Mouse (Mus musculus) stomach, embryonic 16.5 days (tissue): ENCODE measurements around the gene Mapkapk2. TPM values are rescaled to one million over a fixed set of nuclear protein-coding genes. Genes with fewer than 3 reads are reported as not detected.
A peak's percentile ranks its signal among the peaks of the same experiment; 100 is the strongest.

Source experiments
- ATAC-seq: fragments of 200-750 bp; cut with Nextera tagmentation; 2 replicates; pipeline ENCODE4 v1.8.0; 2017; ENCODE audit warnings: moderate number of reproducible peaks, moderate TSS enrichment; ENCODE audit not compliant: insufficient read depth, low FRiP score
- H3K27ac ChIP-seq: fragments of 300-500 bp; sonication (generic); 2 replicates; pipeline ENCODE4 v1.5.1; 2014; ENCODE audit warnings: low read length
- H3K27me3 ChIP-seq: fragments of 300-500 bp; sonication (generic); 2 replicates; pipeline ENCODE4 v1.6.1; 2014; ENCODE audit warnings: low read length, control low read depth, mixed read lengths; ENCODE audit not compliant: control insufficient read depth, insufficient read depth
- H3K36me3 ChIP-seq: fragments of 300-500 bp; sonication (generic); 2 replicates; pipeline ENCODE4 v1.6.1; 2014; ENCODE audit warnings: low read length; ENCODE audit not compliant: control insufficient read depth, insufficient read depth
- H3K4me1 ChIP-seq: fragments of 300-500 bp; sonication (generic); 2 replicates; pipeline ENCODE4 v1.6.1; 2014; ENCODE audit warnings: low read length, control low read depth, mixed read lengths; ENCODE audit not compliant: control insufficient read depth, insufficient read depth
- H3K4me2 ChIP-seq: fragments of 300-500 bp; sonication (generic); 2 replicates; pipeline ENCODE4 v1.6.1; 2014; ENCODE audit warnings: low read depth, low read length, mixed read lengths
- H3K4me3 ChIP-seq: fragments of 300-500 bp; sonication (generic); replicated peaks from 2 replicates; pipeline ENCODE4 v1.5.1; 2014; ENCODE audit warnings: mild to moderate bottlenecking, low read length
- H3K9ac ChIP-seq: fragments of 300-500 bp; sonication (generic); 2 replicates; pipeline ENCODE4 v1.6.1; 2014; ENCODE audit warnings: low read length
- H3K9me3 ChIP-seq: fragments of 300-500 bp; sonication (generic); replicated peaks from 2 replicates; pipeline ENCODE4 v1.6.1; 2016; ENCODE audit warnings: low read length, control low read depth; ENCODE audit not compliant: control insufficient read depth
- WGBS: fragments of 180-500 bp; shearing (Covaris S2); extraction: QIAGEN DNeasy Blood & Tissue Kit; methylation state at CpG from one replicate; pipeline ENCODE4 v1.1.7; 2014; 5-methylcytosine and 5-hydroxymethylcytosine counted together
- polyA plus RNA-seq: library from polyadenylated mRNA; unstranded; fragments of >200 nt; fragmentation: Nextera tagmentation; extraction: Ambion mirVana; gene quantifications from 2 replicates; pipeline ENCODE4 v1.2.1, GENCODE M21; 2015

Gene Mapkapk2
- polyA plus RNA-seq, 1 experiment from 2014 or later, result 16.6 TPM

DNA sequence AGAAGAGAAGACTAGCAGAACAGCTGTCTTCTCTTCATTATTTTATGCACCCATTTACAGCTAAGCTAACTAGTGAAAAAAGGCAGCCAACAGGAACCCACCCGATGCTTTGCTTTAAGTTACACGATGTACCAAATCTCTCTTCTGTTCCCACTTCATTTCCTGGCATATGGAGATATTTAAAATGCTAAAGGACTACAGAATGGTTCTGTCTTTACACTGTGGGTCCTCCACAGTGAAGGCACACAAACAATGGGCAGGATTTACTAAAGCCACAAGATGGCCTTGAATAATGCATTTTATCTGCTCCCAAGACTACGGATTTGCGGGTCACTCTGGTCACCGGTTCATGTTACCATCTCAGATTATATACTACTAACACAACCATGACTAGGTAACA, 39.5 kb upstream of the Mapkapk2 start:
- Histone ChIP-seq H3K4me2 (peak overlapping the region; percentile 23), H3K4me3 (peak overlapping the region; percentile 86; the same call in 1 of the 2 replicates), H3K9ac (no peak overlapping the region), H3K9me3 (no peaks in the 10 kb centered on the region), H3K36me3 (no peaks in the 10 kb centered on the region), H3K27ac (no peak overlapping the region), H3K27me3 (no peaks in the 10 kb centered on the region), H3K4me1 (0 out of 2 replicates have a peak, but pooled peaks cover 5% of the 10 kb centered on the region)
- no peak for ATAC-seq
- WGBS, result 22% methylated on average over 5 of the region's 5 CpGs

DNA sequence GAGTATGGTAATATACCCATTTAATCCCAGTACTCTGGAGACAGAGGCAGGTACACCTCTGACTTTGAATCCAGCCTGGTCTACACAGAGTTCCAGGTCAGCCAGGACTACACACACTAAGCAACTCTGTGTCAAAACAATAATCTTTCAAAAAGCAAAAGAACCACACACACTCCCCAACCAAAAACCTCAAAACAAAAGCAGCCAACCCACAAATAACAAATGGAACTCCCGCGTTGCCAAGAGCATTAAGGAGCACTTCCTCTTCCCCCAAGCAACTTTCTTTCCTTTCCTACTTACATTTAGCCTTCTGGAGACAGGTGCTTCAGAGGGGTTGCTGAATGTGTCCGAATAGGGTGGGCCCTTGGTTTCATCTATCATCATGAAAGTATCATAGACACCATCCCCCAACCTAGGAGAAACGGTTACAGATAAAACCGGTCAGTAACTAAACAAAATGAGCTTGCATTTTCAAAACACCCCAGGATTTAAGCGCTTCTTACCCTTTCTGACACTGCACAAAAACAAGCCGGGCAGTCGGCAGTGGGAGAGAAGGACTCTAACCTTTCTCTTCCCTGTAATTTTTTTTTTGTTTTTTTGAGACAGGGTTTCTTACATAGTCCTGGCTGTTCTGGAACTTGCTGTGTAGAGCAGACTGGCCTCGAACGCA, 38.5 kb upstream of the Mapkapk2 start:
- Histone ChIP-seq H3K4me3 (no peak overlapping the region), H3K36me3 (no peaks in the 10 kb centered on the region), H3K4me1 (0 out of 2 replicates have a peak, but pooled peaks cover 5% of the 10 kb centered on the region), H3K9ac (0 out of 2 replicates have a peak overlapping the region, but pooled peaks have one; percentile 5), H3K4me2 (no peak overlapping the region), H3K27me3 (no peaks in the 10 kb centered on the region), H3K9me3 (no peaks in the 10 kb centered on the region), H3K27ac (no peak overlapping the region)
- WGBS, result 66% methylated on average over 10 of the region's 10 CpGs
- ATAC-seq, result no peak

DNA sequence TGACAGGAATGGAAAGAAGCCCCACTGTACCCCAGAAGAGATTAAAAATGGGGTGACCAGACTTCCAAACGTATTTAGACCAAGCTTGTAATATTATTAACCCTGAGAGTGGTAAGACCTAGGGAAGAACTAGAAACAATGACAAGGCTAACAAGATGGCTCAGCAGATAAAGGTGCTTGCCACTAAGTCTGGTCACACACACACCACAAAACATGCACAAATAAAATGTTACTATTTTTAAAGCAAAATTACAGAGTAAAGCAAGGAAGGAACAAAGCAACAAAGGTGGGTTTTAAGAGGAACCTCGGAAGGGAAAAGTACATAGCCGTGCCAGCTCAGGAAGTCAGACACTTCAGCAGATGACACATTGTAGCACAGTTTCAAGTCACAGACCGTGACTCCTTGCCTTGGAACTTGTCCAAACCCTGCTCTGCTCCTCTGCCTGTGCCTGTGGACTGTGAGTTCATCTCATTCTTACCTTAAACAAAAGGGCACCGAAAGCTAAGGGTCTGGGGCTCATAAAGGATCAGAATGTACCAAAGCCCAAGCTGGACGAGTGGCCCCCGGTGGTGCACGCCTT, 37.4 kb upstream of the Mapkapk2 start:
- H3K4me1 ChIP-seq, result 0 out of 2 replicates have a peak, but pooled peaks cover 5% of the 10 kb centered on the region
- no peak overlapping the region for H3K27ac ChIP-seq
- no peaks in the 10 kb centered on the region for H3K27me3 ChIP-seq
- no peak for ATAC-seq
- H3K4me2 ChIP-seq, result no peak overlapping the region
- H3K9ac ChIP-seq, result no peak overlapping the region
- WGBS, result 65% methylated on average over 8 of the region's 8 CpGs
- no peak overlapping the region for H3K4me3 ChIP-seq
- no peaks in the 10 kb centered on the region for H3K9me3 ChIP-seq
- H3K36me3 ChIP-seq, result no peaks in the 10 kb centered on the region

DNA sequence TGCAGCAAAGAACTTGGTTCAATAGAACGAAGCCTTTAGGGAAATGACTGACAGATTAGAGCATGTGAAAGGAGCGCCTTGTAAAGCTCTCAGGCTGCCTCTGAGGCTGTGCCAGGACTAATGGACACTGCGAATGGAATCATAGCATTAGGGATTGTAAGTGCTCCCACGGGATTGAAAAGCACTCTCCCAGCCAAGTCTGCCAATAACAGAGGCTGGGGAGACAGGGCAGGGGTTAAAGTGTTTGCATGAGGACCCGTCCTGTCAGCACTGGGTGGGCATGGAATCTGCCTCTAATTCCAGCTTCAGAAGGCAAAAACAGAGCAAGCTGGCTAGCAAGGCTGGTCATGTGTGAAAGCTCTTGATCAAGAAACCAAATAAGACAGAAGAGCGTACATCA, 36.6 kb upstream of the Mapkapk2 start:
- ATAC-seq, result no peak
- Histone ChIP-seq H3K4me2 (no peak overlapping the region), H3K36me3 (no peaks in the 10 kb centered on the region), H3K4me1 (0 out of 2 replicates have a peak, but pooled peaks cover 2% of the 10 kb centered on the region), H3K27me3 (no peaks in the 10 kb centered on the region), H3K9ac (no peak overlapping the region), H3K27ac (no peak overlapping the region), H3K9me3 (no peaks in the 10 kb centered on the region), H3K4me3 (no peak overlapping the region)
- 68% methylated on average over 6 of the region's 6 CpGs for WGBS

DNA sequence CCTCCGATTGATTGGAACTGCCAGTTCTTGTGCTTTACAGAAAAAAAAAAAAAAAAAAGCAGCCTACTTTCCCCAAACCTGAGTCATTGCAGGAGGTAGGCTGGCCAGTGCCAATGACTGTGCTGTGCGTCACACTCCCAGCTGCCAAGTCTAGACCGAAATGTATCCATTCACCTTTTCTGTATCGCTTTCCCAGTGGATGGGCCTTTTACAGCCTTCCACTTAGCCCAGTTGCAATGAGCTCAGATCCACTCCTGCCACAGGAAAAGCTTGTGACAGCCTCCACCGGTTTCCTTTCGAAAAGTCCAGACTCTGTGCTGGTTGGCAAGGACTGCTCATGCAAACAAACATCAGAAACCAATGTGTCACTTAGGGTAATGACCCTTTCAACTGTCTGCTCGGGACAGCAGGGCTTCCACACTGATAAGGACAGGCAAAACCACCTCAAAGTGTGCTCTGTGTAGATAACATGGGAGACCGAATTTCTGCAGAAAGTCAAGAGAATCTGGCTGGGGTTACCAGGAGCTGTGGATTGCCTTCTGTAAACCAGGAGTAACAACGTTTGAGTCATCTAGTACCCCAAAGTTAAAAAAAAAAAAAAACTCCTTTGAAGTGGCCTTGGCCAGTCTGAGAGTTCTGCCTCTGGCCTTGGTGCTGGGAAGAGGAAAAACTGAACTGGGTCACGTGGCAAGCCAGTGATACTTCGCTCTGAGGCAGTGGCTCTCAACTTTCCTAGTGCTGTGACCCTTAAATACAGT, 28.5 kb upstream of the Mapkapk2 start:
- no peaks in the 10 kb centered on the region for H3K9me3 ChIP-seq
- H3K9ac ChIP-seq, result no peak overlapping the region
- no peaks in the 10 kb centered on the region for H3K36me3 ChIP-seq
- no peak overlapping the region for H3K4me3 ChIP-seq
- peak; percentile 38; the same call in 1 of the 2 replicates for ATAC-seq
- no peak overlapping the region for H3K27ac ChIP-seq
- H3K4me2 ChIP-seq, result no peak overlapping the region
- H3K27me3 ChIP-seq, result no peaks in the 10 kb centered on the region
- WGBS, result 57% methylated on average over 11 of the region's 11 CpGs
- H3K4me1 ChIP-seq, result no peaks in the 10 kb centered on the region

DNA sequence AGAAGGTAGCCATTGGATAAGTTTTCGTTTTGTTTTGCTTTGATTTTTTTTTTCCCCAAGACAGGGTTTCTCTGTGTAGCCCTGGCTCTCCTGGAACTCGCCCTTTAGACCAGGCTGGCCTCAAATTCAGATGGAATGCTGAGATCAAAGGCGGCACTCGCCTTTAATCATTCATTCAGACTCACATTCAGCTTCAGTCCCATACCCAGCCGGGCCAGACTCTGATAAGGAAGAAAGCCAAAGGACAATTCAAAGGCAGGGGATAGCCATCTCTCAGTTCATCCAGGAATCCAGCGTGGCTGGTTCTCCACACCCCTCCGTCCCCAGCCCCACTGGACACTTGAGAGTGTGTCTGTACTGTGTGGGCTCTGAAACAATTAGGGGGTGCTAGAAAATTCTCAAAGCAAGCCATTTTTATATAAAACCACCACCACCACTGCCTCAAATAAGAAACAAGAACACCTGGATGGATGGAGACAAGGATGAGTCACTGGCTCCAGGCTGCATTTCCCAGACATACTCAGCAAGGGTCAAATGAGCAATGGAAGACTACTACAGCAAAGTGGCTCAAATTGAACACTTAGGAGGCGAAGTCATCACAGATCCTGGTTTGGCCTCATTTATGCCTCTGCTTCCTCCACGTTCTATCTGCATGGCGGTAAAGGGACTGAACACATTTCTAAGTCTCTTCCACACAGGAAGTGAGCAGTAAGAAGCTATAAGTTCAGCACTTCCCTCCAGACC, 26.1 kb upstream of the Mapkapk2 start:
- no peak overlapping the region for H3K9ac ChIP-seq
- ATAC-seq, result no peak
- H3K36me3 ChIP-seq, result no peaks in the 10 kb centered on the region
- H3K9me3 ChIP-seq, result no peaks in the 10 kb centered on the region
- no peak overlapping the region for H3K4me2 ChIP-seq
- H3K27ac ChIP-seq, result no peak overlapping the region
- no peaks in the 10 kb centered on the region for H3K27me3 ChIP-seq
- H3K4me1 ChIP-seq, result no peaks in the 10 kb centered on the region
- H3K4me3 ChIP-seq, result no peak overlapping the region
- 51% methylated on average over 10 of the region's 10 CpGs for WGBS

DNA sequence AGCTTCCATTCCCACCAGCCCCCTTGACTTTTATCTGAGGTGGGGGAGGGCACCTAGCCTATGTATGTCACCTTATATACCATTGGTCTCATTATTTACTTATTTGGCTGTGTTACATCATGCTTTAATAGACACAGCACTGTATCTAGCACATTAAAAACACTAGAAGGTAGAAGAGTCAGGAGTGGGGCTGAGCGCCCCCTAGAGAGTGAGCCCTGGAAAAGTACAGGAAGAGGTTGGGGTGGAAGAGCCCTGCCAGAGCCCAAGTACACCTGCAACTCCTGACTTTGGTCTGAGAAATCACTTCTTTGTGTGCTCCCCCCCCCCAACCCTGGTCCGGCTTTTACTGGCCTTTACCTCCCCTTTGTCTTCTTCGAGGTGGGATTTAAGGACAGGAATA, 24.4 kb upstream of the Mapkapk2 start:
- Histone ChIP-seq H3K4me3 (no peak overlapping the region), H3K27me3 (no peaks in the 10 kb centered on the region), H3K9me3 (no peaks in the 10 kb centered on the region), H3K27ac (no peak overlapping the region), H3K4me1 (no peaks in the 10 kb centered on the region), H3K4me2 (no peak overlapping the region), H3K36me3 (no peaks in the 10 kb centered on the region), H3K9ac (no peak overlapping the region)
- 38% methylated on average over 3 of the region's 3 CpGs for WGBS
- no peak for ATAC-seq

DNA sequence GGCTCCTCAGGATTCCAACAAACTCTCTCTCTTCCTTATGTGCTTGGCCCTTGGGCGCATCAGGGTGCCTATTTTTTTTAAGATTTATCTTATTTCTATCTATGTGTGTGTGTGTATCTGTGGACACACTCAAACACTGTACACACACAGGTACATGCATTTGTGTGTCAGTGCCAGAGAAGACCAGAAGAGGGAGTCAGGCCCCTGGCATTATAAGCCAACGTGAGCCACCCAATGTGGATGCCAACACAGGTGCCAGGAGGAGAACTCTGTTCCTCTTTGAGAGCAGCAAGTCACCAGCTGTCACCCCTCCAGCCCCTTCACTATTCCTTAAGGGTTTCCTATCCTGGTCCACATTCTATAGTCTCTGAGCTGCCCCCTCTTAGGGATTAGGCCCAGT, 21.4 kb upstream of the Mapkapk2 start:
- Histone ChIP-seq H3K36me3 (no peaks in the 10 kb centered on the region), H3K9ac (no peak overlapping the region), H3K4me2 (no peak overlapping the region), H3K4me1 (no peaks in the 10 kb centered on the region), H3K27ac (no peak overlapping the region), H3K27me3 (no peaks in the 10 kb centered on the region), H3K4me3 (no peak overlapping the region), H3K9me3 (no peaks in the 10 kb centered on the region)
- no peak for ATAC-seq
- WGBS, result 82% methylated on average over 2 of the region's 2 CpGs
